Comparison of ENCODE assay signal across 26 mouse cellular contexts in the genomic region with DNA sequence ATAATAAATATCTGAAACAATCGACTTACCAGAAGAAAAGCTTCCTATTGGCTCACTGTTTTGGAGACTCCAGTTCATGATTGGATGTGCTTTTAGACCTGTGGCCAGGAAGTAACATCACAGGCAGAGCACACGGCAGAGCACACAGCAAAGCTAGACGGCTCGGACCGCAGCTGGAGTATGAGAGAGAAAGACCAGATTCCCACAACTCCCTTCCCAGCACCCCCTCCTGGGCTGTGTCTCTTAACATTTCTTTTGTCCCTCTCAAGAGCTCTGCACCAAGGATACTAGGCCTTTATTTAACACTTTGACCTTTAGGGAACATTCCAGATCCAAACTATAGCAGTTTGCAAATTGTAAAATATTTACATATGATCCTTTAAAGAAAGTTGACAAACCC. TPM values are rescaled to one million over a fixed set of nuclear protein-coding genes. Genes with fewer than 3 reads are reported as not detected.
DNase-seq lines count a peak whose midpoint lies in the region; ATAC-seq and TF ChIP-seq lines count a peak whose summit lies in the region.
"Had no signal": no experiment of that assay in that cellular context is flagged by ENCODE, and none has a peak within 500 bp of the region (broad histone marks: within the 10 kb centered on the region; RNA-seq: fewer than 3 reads in every experiment).

No protein-coding gene starts in this region.

- H3K27me3 ChIP-seq in heart, embryonic 12.5 days (replicated peaks) = no peaks in the 10 kb centered on the region
- H3K27me3 ChIP-seq in thymus, adult 2 months (ENCODE audit: control insufficient read depth, insufficient read depth, low read length) = no peaks in the 10 kb centered on the region
- no peaks in the 10 kb centered on the region for H3K27me3 ChIP-seq in kidney, embryonic 14.5 days (ENCODE audit: control insufficient read depth, insufficient read depth, low read length)
- H3K27me3 ChIP-seq: embryonic facial prominence, embryonic 13.5 days; embryonic facial prominence, embryonic 15.5 days; forebrain, embryonic 12.5 days had no signal

- no peak for ATAC-seq in heart, embryonic 12.5 days (ENCODE audit: insufficient number of reproducible peaks, low FRiP score)
- ATAC-seq in kidney, embryonic 14.5 days (ENCODE audit: low FRiP score, low TSS enrichment) = no peak
- ATAC-seq: forebrain, embryonic 14.5 days; forebrain, embryonic 16.5 days had no signal

- DNase-seq in heart, adult 11 months = peak; percentile 73
- DNase-seq in ES-CJ7 (ENCODE audit: low read depth, low spot score) (peak; percentile 88), R1 (ENCODE audit: low read depth, low spot score) (peak; percentile 93)
- DNase-seq in thymus, adult 2 months = no peak
- DNase-seq: adrenal gland, adult 2 months; adrenal gland, postnatal 10 days; adrenal gland, postnatal 25 days; B cell, adult 2 months; cerebellum, adult 11 months; cerebellum, adult 18-20 months; cerebellum, adult 8-10 months; cerebellum, adult 9-11 months; cerebellum, postnatal 14 days; cerebellum, postnatal 36 days; embryo, embryonic 11 days had no signal

- peaks cover 3% of the 10 kb centered on the region; the same call in 1 of the 2 replicates for H3K4me1 ChIP-seq in heart, embryonic 12.5 days (replicated peaks)
- H3K4me1 ChIP-seq in thymus, adult 2 months (replicated peaks; ENCODE audit: control insufficient read depth, insufficient read depth, low read length) = no peaks in the 10 kb centered on the region
- peaks cover 3% of the 10 kb centered on the region; the same call in 1 of the 2 replicates for H3K4me1 ChIP-seq in kidney, embryonic 14.5 days (ENCODE audit: control insufficient read depth, insufficient read depth, low read length)

- H3K9me3 ChIP-seq in heart, embryonic 12.5 days (replicated peaks) = peaks cover 3% of the 10 kb centered on the region; the same call in 1 of the 2 replicates
- H3K9me3 ChIP-seq in kidney, embryonic 14.5 days (ENCODE audit: control insufficient read depth, low read length) = no peaks in the 10 kb centered on the region
- H3K9me3 ChIP-seq: embryonic facial prominence, embryonic 13.5 days; embryonic facial prominence, embryonic 15.5 days; forebrain, embryonic 10.5 days; forebrain, embryonic 12.5 days had no signal

- no peak for TF ChIP-seq CTCF in thymus, adult 2 months (IDR thresholded peaks at IDR 0.05; ENCODE audit: borderline replicate concordance, control insufficient read depth, extremely low read depth, insufficient read depth, low read length, poor library complexity)

- 89% methylated on average over 5 of the region's 5 CpGs for WGBS in heart, embryonic 12.5 days
- 94% methylated on average over 5 of the region's 5 CpGs for WGBS in thymus, adult 2 months
- WGBS in kidney, embryonic 14.5 days = 95% methylated on average over 5 of the region's 5 CpGs

- H3K36me3 ChIP-seq in heart, embryonic 12.5 days = no peaks in the 10 kb centered on the region
- H3K36me3 ChIP-seq in thymus, adult 2 months (ENCODE audit: control insufficient read depth, insufficient read depth, low read length) = no peaks in the 10 kb centered on the region
- H3K36me3 ChIP-seq in kidney, embryonic 14.5 days (ENCODE audit: control insufficient read depth, insufficient read depth, low read length) = no peaks in the 10 kb centered on the region
- H3K36me3 ChIP-seq: embryonic facial prominence, embryonic 13.5 days; embryonic facial prominence, embryonic 15.5 days; forebrain, embryonic 10.5 days; forebrain, embryonic 12.5 days had no signal

- TF ChIP-seq POLR2A in thymus, adult 2 months (IDR thresholded peaks at IDR 0.05; ENCODE audit: control insufficient read depth, extremely low read depth, insufficient read depth, low read length, poor library complexity) = no peak

- no peak overlapping the region for H3K27ac ChIP-seq in heart, embryonic 12.5 days (ENCODE audit: poor library complexity, severe bottlenecking)
- H3K27ac ChIP-seq in thymus, adult 2 months (ENCODE audit: control insufficient read depth, insufficient read depth, low read length) = no peak overlapping the region
- no peak overlapping the region for H3K27ac ChIP-seq in kidney, embryonic 14.5 days (ENCODE audit: low read depth, low read length)
- H3K27ac ChIP-seq: embryonic facial prominence, embryonic 13.5 days; embryonic facial prominence, embryonic 15.5 days; forebrain, embryonic 10.5 days; forebrain, embryonic 12.5 days had no signal

- no peak overlapping the region for H3K9ac ChIP-seq in heart, embryonic 12.5 days
- H3K9ac ChIP-seq in kidney, embryonic 14.5 days (ENCODE audit: low read depth, low read length) = no peak overlapping the region
- H3K9ac ChIP-seq: embryonic facial prominence, embryonic 13.5 days; embryonic facial prominence, embryonic 15.5 days; forebrain, embryonic 12.5 days had no signal

- H3K4me3 ChIP-seq in heart, embryonic 12.5 days = no peak overlapping the region
- H3K4me3 ChIP-seq in thymus, adult 2 months (ENCODE audit: control insufficient read depth, insufficient read depth, low read length) = no peak overlapping the region
- H3K4me3 ChIP-seq in kidney, embryonic 14.5 days (ENCODE audit: low read length) = no peak overlapping the region
- H3K4me3 ChIP-seq: embryonic facial prominence, embryonic 13.5 days; embryonic facial prominence, embryonic 15.5 days; erythroblast, embryonic 14.5 days; forebrain, embryonic 10.5 days; forebrain, embryonic 12.5 days had no signal

- no peak overlapping the region for H3K4me2 ChIP-seq in heart, embryonic 12.5 days
- H3K4me2 ChIP-seq in kidney, embryonic 14.5 days (replicated peaks; ENCODE audit: low read depth, low read length) = no peak overlapping the region
- H3K4me2 ChIP-seq: embryonic facial prominence, embryonic 13.5 days; embryonic facial prominence, embryonic 15.5 days; forebrain, embryonic 12.5 days had no signal

RNA-seq across cellular contexts. Expression of a gene that starts 19.2 kb away (rescaled TPM):
- polyA plus RNA-seq in heart, embryonic 12.5 days (2016; fragmentation: Nextera tagmentation; extraction: Ambion mirVana) = not detected in 2 replicates
- polyA plus RNA-seq in thymus, adult 2 months (2012; rRNA removed) = 0.06 and 0.08 TPM in 2 replicates
- polyA plus RNA-seq in kidney, embryonic 14.5 days (2014; fragmentation: Nextera tagmentation; extraction: Ambion mirVana) = 0.11 and 0.12 TPM in 2 replicates
- polyA plus RNA-seq: adrenal gland, adult 2 months; brain, embryonic 14.5 days; embryonic facial prominence, embryonic 11.5 days; embryonic facial prominence, embryonic 15.5 days; erythroblast, embryonic 14.5 days; forebrain, embryonic 10.5 days; forebrain, embryonic 12.5 days; forebrain, embryonic 14.5 days; forebrain, embryonic 16.5 days had no signal

RNA-seq across cellular contexts. Expression of a gene that starts 36.5 kb away (rescaled TPM):
- polyA plus RNA-seq in heart, embryonic 12.5 days (2016; fragmentation: Nextera tagmentation; extraction: Ambion mirVana) = 49.1 and 56.6 TPM in 2 replicates
- polyA plus RNA-seq in thymus, adult 2 months (2012; rRNA removed) = 32.6 and 49.6 TPM in 2 replicates
- polyA plus RNA-seq in kidney, embryonic 14.5 days (2014; fragmentation: Nextera tagmentation; extraction: Ambion mirVana) = 88.7 and 115 TPM in 2 replicates
